Mouse (Mus musculus): ENCODE results near the gene Ppip5k2. TPM values are rescaled to one million over a fixed set of nuclear protein-coding genes. Genes with fewer than 3 reads are reported as not detected.

Ppip5k2 gene
- polyA plus RNA-seq, 1 experiment from 2014 or later = 51.2 TPM

DNA sequence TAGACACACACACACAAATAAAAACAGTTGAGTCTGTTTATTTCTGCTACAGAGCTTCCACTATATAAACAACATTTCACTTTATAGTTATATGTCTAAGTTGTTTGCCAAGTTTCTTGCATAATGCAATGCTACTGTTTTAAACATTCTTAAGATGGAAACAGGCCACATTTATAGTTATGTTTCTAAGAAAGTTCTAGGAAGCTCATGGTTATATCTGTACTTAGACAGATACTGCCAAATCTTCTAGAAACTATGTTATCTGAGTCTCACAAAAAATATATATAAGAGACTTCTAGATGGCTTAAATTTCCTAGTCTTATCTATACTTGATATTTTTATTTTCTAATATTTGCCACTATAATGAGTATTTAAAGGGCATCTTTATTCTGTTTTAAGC, 17.0 kb downstream of the Ppip5k2 start:
- no peak overlapping the region for H3K9ac ChIP-seq (replicated peaks)
- no peaks in the 10 kb centered on the region for H3K4me1 ChIP-seq
- no peaks in the 10 kb centered on the region for H3K9me3 ChIP-seq (replicated peaks)
- H3K4me3 ChIP-seq (replicated peaks) = no peak overlapping the region
- H3K36me3 ChIP-seq = peaks cover 39% of the 10 kb centered on the region
- no peak for ATAC-seq (ENCODE audit: low FRiP score)
- H3K4me2 ChIP-seq = no peak overlapping the region
- H3K27ac ChIP-seq (replicated peaks) = no peak overlapping the region
- no peaks in the 10 kb centered on the region for H3K27me3 ChIP-seq (replicated peaks)

DNA sequence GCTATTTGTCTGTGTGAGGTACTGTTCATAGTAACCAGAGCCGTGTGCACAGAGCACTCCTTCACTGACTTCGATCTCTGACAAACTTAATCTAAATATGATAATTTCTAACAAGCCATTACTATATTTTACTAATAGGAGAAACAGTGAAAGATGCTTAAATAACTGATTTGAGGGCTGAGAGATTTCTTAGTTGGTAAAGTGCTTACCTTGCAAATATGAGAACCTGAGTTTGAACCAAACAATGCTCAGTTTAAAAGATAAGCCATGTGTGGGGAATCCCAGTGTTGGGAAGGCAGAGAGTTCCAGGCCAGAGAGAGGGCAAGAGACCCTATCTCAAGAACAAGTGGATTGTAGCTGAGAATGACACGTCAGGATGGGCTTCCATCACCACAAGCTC, 22.0 kb downstream of the Ppip5k2 start:
- no peaks in the 10 kb centered on the region for H3K4me1 ChIP-seq
- H3K4me3 ChIP-seq (replicated peaks) = no peak overlapping the region
- H3K9ac ChIP-seq (replicated peaks) = no peak overlapping the region
- H3K4me2 ChIP-seq = no peak overlapping the region
- no peak for ATAC-seq (ENCODE audit: low FRiP score)
- WGBS = 92% methylated on average over 3 of the region's 3 CpGs
- H3K27ac ChIP-seq (replicated peaks) = no peak overlapping the region
- H3K27me3 ChIP-seq (replicated peaks) = no peaks in the 10 kb centered on the region
- H3K9me3 ChIP-seq (replicated peaks) = no peaks in the 10 kb centered on the region
- peaks cover 48% of the 10 kb centered on the region for H3K36me3 ChIP-seq

GRCm38 (mm10) chr1:97746261-97746660, 23.9 kb downstream of the Ppip5k2 start:
- no peak for ATAC-seq (ENCODE audit: low FRiP score)
- no peaks in the 10 kb centered on the region for H3K4me1 ChIP-seq
- no peak overlapping the region for H3K9ac ChIP-seq (replicated peaks)
- H3K27me3 ChIP-seq (replicated peaks) = no peaks in the 10 kb centered on the region
- H3K4me3 ChIP-seq (replicated peaks) = no peak overlapping the region
- H3K4me2 ChIP-seq = no peak overlapping the region
- H3K9me3 ChIP-seq (replicated peaks) = no peaks in the 10 kb centered on the region
- H3K27ac ChIP-seq (replicated peaks) = no peak overlapping the region
- over 99% methylated on average over 7 of the region's 7 CpGs for WGBS
- H3K36me3 ChIP-seq = peaks cover 51% of the 10 kb centered on the region

- WGBS = 96% methylated on average over 4 of the region's 4 CpGs
- Histone ChIP-seq H3K4me1 (no peaks in the 10 kb centered on the region), H3K27me3 (replicated peaks) (no peaks in the 10 kb centered on the region), H3K4me3 (replicated peaks) (no peak overlapping the region), H3K9me3 (replicated peaks) (no peaks in the 10 kb centered on the region), H3K4me2 (no peak overlapping the region), H3K36me3 (peaks cover 52% of the 10 kb centered on the region), H3K27ac (replicated peaks) (no peak overlapping the region), H3K9ac (replicated peaks) (no peak overlapping the region)
- ATAC-seq (ENCODE audit: low FRiP score) = no peak
These were observed 24.5 kb downstream of the Ppip5k2 start for GRCm38 (mm10) chr1:97745712-97746111.

DNA sequence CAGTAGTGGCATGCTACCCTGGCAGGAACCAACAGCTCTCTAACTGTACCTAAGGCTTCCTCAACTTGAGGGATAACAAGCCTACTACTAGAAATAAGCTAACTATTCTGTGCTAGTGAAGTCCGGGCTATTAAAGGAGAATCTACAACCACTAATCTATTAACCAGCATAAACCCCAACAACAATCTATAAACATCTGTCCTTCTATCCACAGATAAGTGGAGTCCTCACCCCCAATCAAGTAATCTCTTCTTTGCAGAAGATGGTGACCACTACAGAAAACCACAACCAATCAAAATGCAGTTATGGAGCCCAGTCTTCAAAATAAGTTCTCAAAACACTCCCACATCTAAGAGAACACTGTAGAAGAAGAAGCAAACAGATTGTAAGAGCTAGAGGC, 27.1 kb downstream of the Ppip5k2 start:
- H3K27ac ChIP-seq (replicated peaks) = no peak overlapping the region
- H3K4me1 ChIP-seq = no peaks in the 10 kb centered on the region
- H3K36me3 ChIP-seq = peaks cover 56% of the 10 kb centered on the region
- H3K4me2 ChIP-seq = no peak overlapping the region
- H3K9ac ChIP-seq (replicated peaks) = no peak overlapping the region
- WGBS = 95% methylated on average over 1 of the region's 1 CpGs
- no peaks in the 10 kb centered on the region for H3K9me3 ChIP-seq (replicated peaks)
- H3K27me3 ChIP-seq (replicated peaks) = no peaks in the 10 kb centered on the region
- no peak overlapping the region for H3K4me3 ChIP-seq (replicated peaks)
- ATAC-seq (ENCODE audit: low FRiP score) = no peak

GRCm38 (mm10) chr1:97729339-97729738, 40.9 kb downstream of the Ppip5k2 start:
- H3K27ac ChIP-seq (replicated peaks) = no peak overlapping the region
- no peak overlapping the region for H3K4me3 ChIP-seq (replicated peaks)
- 71% methylated on average over 1 of the region's 1 CpGs for WGBS
- H3K27me3 ChIP-seq (replicated peaks) = no peaks in the 10 kb centered on the region
- H3K9ac ChIP-seq (replicated peaks) = no peak overlapping the region
- H3K9me3 ChIP-seq (replicated peaks) = no peaks in the 10 kb centered on the region
- ATAC-seq (ENCODE audit: low FRiP score) = no peak
- no peak overlapping the region for H3K4me2 ChIP-seq
- no peaks in the 10 kb centered on the region for H3K4me1 ChIP-seq
- peaks cover 30% of the 10 kb centered on the region for H3K36me3 ChIP-seq

GRCm38 (mm10) chr1:97726730-97727129, 43.5 kb downstream of the Ppip5k2 start:
- no peak overlapping the region for H3K4me3 ChIP-seq (replicated peaks)
- ATAC-seq (ENCODE audit: low FRiP score) = 0 out of 2 replicates have a peak, but pooled peaks have one; percentile 38
- no peaks in the 10 kb centered on the region for H3K27me3 ChIP-seq (replicated peaks)
- no peak overlapping the region for H3K4me2 ChIP-seq
- H3K36me3 ChIP-seq = peaks cover 30% of the 10 kb centered on the region
- H3K27ac ChIP-seq (replicated peaks) = no peak overlapping the region
- no peaks in the 10 kb centered on the region for H3K4me1 ChIP-seq
- no peaks in the 10 kb centered on the region for H3K9me3 ChIP-seq (replicated peaks)
- H3K9ac ChIP-seq (replicated peaks) = no peak overlapping the region
- WGBS = 77% methylated on average over 2 of the region's 2 CpGs

GRCm38 (mm10) chr1:97718440-97718839, 51.8 kb downstream of the Ppip5k2 start:
- H3K4me1 ChIP-seq = no peaks in the 10 kb centered on the region
- ATAC-seq (ENCODE audit: low FRiP score) = no peak
- peaks cover 53% of the 10 kb centered on the region for H3K36me3 ChIP-seq
- WGBS = 88% methylated on average over 9 of the region's 9 CpGs
- H3K4me2 ChIP-seq = no peak overlapping the region
- H3K27ac ChIP-seq (replicated peaks) = no peak overlapping the region
- no peaks in the 10 kb centered on the region for H3K27me3 ChIP-seq (replicated peaks)
- H3K4me3 ChIP-seq (replicated peaks) = no peak overlapping the region
- no peaks in the 10 kb centered on the region for H3K9me3 ChIP-seq (replicated peaks)
- H3K9ac ChIP-seq (replicated peaks) = no peak overlapping the region

DNA sequence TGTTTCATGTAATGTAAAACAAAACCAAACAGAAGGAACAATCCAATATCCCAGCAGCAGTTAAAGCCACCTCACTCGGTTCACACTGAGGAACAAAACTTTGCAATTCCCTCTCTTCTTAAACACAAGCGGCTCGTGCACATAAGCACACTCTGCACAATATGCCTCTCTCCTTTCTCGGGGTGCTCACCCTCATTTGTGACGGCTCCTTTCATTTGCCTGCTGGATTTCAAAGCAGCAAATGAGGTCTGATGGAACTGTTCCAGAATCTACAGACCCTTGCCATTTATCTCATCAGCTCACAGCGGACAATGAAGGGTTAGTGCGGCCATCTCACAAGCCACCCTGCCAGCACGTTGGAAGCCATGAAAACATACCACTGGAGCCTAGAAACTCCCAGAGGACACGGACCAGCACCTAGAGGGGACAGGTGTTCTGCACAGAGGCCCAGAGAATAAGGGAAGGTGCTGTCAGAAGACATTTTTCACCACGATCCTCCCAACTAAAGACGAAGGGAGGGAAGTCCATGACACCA, 55.8 kb downstream of the Ppip5k2 start:
- Histone ChIP-seq H3K36me3 (peaks cover 60% of the 10 kb centered on the region), H3K27ac (replicated peaks) (no peak overlapping the region), H3K9me3 (replicated peaks) (no peaks in the 10 kb centered on the region), H3K4me3 (replicated peaks) (no peak overlapping the region), H3K4me1 (no peaks in the 10 kb centered on the region), H3K4me2 (no peak overlapping the region), H3K9ac (replicated peaks) (no peak overlapping the region), H3K27me3 (replicated peaks) (no peaks in the 10 kb centered on the region)
- 72% methylated on average over 11 of the region's 11 CpGs for WGBS
- ATAC-seq (ENCODE audit: low FRiP score) = no peak

DNA sequence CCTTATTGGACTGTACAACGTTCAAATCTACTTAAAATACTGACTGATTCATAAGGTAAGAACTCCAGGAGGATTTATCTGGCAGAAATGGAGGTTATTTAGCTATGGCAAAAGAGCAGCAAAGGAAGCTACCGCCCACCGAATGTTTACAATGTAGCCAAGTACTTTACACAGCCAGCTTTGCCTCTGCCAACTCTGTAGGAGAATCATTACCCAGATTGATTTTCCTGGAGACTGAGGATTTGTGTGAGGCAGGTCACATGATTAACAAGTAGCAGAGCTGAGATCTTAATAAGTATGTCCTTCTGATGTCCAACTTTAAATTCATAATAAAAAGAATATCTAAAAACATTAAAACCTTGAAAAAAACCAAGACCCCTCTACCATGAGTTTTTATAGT, 59.7 kb downstream of the Ppip5k2 start:
- WGBS = 81% methylated on average over 3 of the region's 3 CpGs
- H3K4me3 ChIP-seq (replicated peaks) = no peak overlapping the region
- no peak for ATAC-seq (ENCODE audit: low FRiP score)
- no peaks in the 10 kb centered on the region for H3K4me1 ChIP-seq
- H3K27me3 ChIP-seq (replicated peaks) = no peaks in the 10 kb centered on the region
- H3K9me3 ChIP-seq (replicated peaks) = no peaks in the 10 kb centered on the region
- no peak overlapping the region for H3K9ac ChIP-seq (replicated peaks)
- H3K36me3 ChIP-seq = peaks cover 49% of the 10 kb centered on the region
- no peak overlapping the region for H3K27ac ChIP-seq (replicated peaks)
- H3K4me2 ChIP-seq = no peak overlapping the region

GRCm38 (mm10) chr1:97705389-97705788, 64.8 kb downstream of the Ppip5k2 start:
- Histone ChIP-seq H3K9ac (replicated peaks) (no peak overlapping the region), H3K27ac (replicated peaks) (no peak overlapping the region), H3K9me3 (replicated peaks) (no peaks in the 10 kb centered on the region), H3K4me3 (replicated peaks) (no peak overlapping the region), H3K4me1 (no peaks in the 10 kb centered on the region), H3K4me2 (no peak overlapping the region), H3K27me3 (replicated peaks) (no peaks in the 10 kb centered on the region), H3K36me3 (peaks cover 28% of the 10 kb centered on the region)
- ATAC-seq (ENCODE audit: low FRiP score) = no peak

GRCm38 (mm10) chr1:97704646-97705045, 65.6 kb downstream of the Ppip5k2 start:
- Histone ChIP-seq H3K27me3 (replicated peaks) (no peaks in the 10 kb centered on the region), H3K9ac (replicated peaks) (no peak overlapping the region), H3K9me3 (replicated peaks) (no peaks in the 10 kb centered on the region), H3K27ac (replicated peaks) (no peak overlapping the region), H3K4me2 (no peak overlapping the region), H3K4me3 (replicated peaks) (no peak overlapping the region), H3K4me1 (no peaks in the 10 kb centered on the region), H3K36me3 (peaks cover 23% of the 10 kb centered on the region)
- 93% methylated on average over 1 of the region's 1 CpGs for whole genome bisulfite sequencing
- no peak for ATAC-seq (ENCODE audit: low FRiP score)

Data from neural tube, embryonic 15.5 days (tissue).